Mouse (Mus musculus): ENCODE data around the gene Gm20388. TPM values are rescaled to one million over a fixed set of nuclear protein-coding genes. Genes with fewer than 3 reads are reported as not detected.

The Gm20388 gene
- polyA plus RNA-seq, 1 experiment from 2014 or later, result not detected

GRCm38 (mm10) chr8:120505619-120506310, 595.1 kb downstream of the Gm20388 start:
- ATAC-seq, result no peak
- Histone ChIP-seq H3K27me3 (replicated peaks; ENCODE audit: control insufficient read depth, insufficient read depth, low read length) (no peaks in the 10 kb centered on the region), H3K9ac (ENCODE audit: low read depth, low read length) (no peak overlapping the region), H3K4me2 (replicated peaks; ENCODE audit: low read depth) (peak overlapping the region; percentile 44), H3K4me1 (replicated peaks; ENCODE audit: control insufficient read depth, insufficient read depth, low read length) (peaks cover 37% of the 10 kb centered on the region), H3K4me3 (ENCODE audit: low read depth, low read length) (no peak overlapping the region), H3K9me3 (ENCODE audit: control insufficient read depth) (no peaks in the 10 kb centered on the region), H3K36me3 (ENCODE audit: control insufficient read depth, insufficient read depth) (no peaks in the 10 kb centered on the region), H3K27ac (ENCODE audit: low read depth, low read length) (no peak overlapping the region)
- TF ChIP-seq CTCF (IDR thresholded peaks at IDR 0.05; ENCODE audit: low read depth), result no peak
- 65% methylated on average over 23 of the region's 23 CpGs for WGBS

- H3K4me3 ChIP-seq (ENCODE audit: low read depth, low read length), result no peak overlapping the region
- no peak for ATAC-seq
- H3K36me3 ChIP-seq (ENCODE audit: control insufficient read depth, insufficient read depth), result no peaks in the 10 kb centered on the region
- whole genome bisulfite sequencing, result 67% methylated on average over 2 of the region's 2 CpGs
- no peak overlapping the region for H3K27ac ChIP-seq (ENCODE audit: low read depth, low read length)
- H3K9me3 ChIP-seq (ENCODE audit: control insufficient read depth), result no peaks in the 10 kb centered on the region
- H3K27me3 ChIP-seq (replicated peaks; ENCODE audit: control insufficient read depth, insufficient read depth, low read length), result no peaks in the 10 kb centered on the region
- peak; percentile 65 for TF ChIP-seq CTCF (IDR thresholded peaks at IDR 0.05; ENCODE audit: low read depth)
- peaks cover 42% of the 10 kb centered on the region for H3K4me1 ChIP-seq (replicated peaks; ENCODE audit: control insufficient read depth, insufficient read depth, low read length)
- no peak overlapping the region for H3K4me2 ChIP-seq (replicated peaks; ENCODE audit: low read depth)
- no peak overlapping the region for H3K9ac ChIP-seq (ENCODE audit: low read depth, low read length)
These were observed 595.9 kb downstream of the Gm20388 start for GRCm38 (mm10) chr8:120506562-120506961.

GRCm38 (mm10) chr8:120507290-120507689, 596.6 kb downstream of the Gm20388 start:
- Histone ChIP-seq H3K9ac (ENCODE audit: low read depth, low read length) (no peak overlapping the region), H3K36me3 (ENCODE audit: control insufficient read depth, insufficient read depth) (no peaks in the 10 kb centered on the region), H3K27me3 (replicated peaks; ENCODE audit: control insufficient read depth, insufficient read depth, low read length) (no peaks in the 10 kb centered on the region), H3K4me3 (ENCODE audit: low read depth, low read length) (no peak overlapping the region), H3K4me1 (replicated peaks; ENCODE audit: control insufficient read depth, insufficient read depth, low read length) (peaks cover 42% of the 10 kb centered on the region), H3K4me2 (replicated peaks; ENCODE audit: low read depth) (no peak overlapping the region), H3K27ac (ENCODE audit: low read depth, low read length) (no peak overlapping the region), H3K9me3 (ENCODE audit: control insufficient read depth) (no peaks in the 10 kb centered on the region)
- 90% methylated on average over 9 of the region's 9 CpGs for WGBS
- TF ChIP-seq CTCF (IDR thresholded peaks at IDR 0.05; ENCODE audit: low read depth), result no peak
- ATAC-seq, result no peak

- Histone ChIP-seq H3K27ac (ENCODE audit: low read depth, low read length) (no peak overlapping the region; the same call in 1 of the 2 replicates), H3K4me2 (replicated peaks; ENCODE audit: low read depth) (peak overlapping the region; percentile 60), H3K4me1 (replicated peaks; ENCODE audit: control insufficient read depth, insufficient read depth, low read length) (peaks cover 35% of the 10 kb centered on the region), H3K27me3 (replicated peaks; ENCODE audit: control insufficient read depth, insufficient read depth, low read length) (no peaks in the 10 kb centered on the region), H3K9me3 (ENCODE audit: control insufficient read depth) (no peaks in the 10 kb centered on the region), H3K9ac (ENCODE audit: low read depth, low read length) (peak overlapping the region; percentile 17; the same call in 1 of the 2 replicates), H3K4me3 (ENCODE audit: low read depth, low read length) (peak overlapping the region; percentile 11; the same call in 1 of the 2 replicates), H3K36me3 (ENCODE audit: control insufficient read depth, insufficient read depth) (no peaks in the 10 kb centered on the region)
- 16% methylated on average over 21 of the region's 21 CpGs for WGBS
- peak; percentile 48 for TF ChIP-seq CTCF (IDR thresholded peaks at IDR 0.05; ENCODE audit: low read depth)
- ATAC-seq, result peak; percentile 54
These were observed 598.7 kb downstream of the Gm20388 start for GRCm38 (mm10) chr8:120509136-120510034.

GRCm38 (mm10) chr8:120510035-120510416, 599.4 kb downstream of the Gm20388 start:
- ATAC-seq, result no peak
- H3K9ac ChIP-seq (ENCODE audit: low read depth, low read length), result no peak overlapping the region
- H3K36me3 ChIP-seq (ENCODE audit: control insufficient read depth, insufficient read depth), result no peaks in the 10 kb centered on the region
- H3K27me3 ChIP-seq (replicated peaks; ENCODE audit: control insufficient read depth, insufficient read depth, low read length), result no peaks in the 10 kb centered on the region
- no peak overlapping the region for H3K27ac ChIP-seq (ENCODE audit: low read depth, low read length)
- H3K4me2 ChIP-seq (replicated peaks; ENCODE audit: low read depth), result peak overlapping the region; percentile 60; the same call in 1 of the 2 replicates
- H3K4me1 ChIP-seq (replicated peaks; ENCODE audit: control insufficient read depth, insufficient read depth, low read length), result peaks cover 28% of the 10 kb centered on the region
- H3K9me3 ChIP-seq (ENCODE audit: control insufficient read depth), result no peaks in the 10 kb centered on the region
- no peak overlapping the region for H3K4me3 ChIP-seq (ENCODE audit: low read depth, low read length)
- WGBS, result 29% methylated on average over 5 of the region's 6 CpGs
- TF ChIP-seq CTCF (IDR thresholded peaks at IDR 0.05; ENCODE audit: low read depth), result no peak

GRCm38 (mm10) chr8:120510863-120511457, 600.3 kb downstream of the Gm20388 start:
- Histone ChIP-seq H3K4me3 (ENCODE audit: low read depth, low read length) (no peak overlapping the region), H3K4me2 (replicated peaks; ENCODE audit: low read depth) (0 out of 2 replicates have a peak overlapping the region, but pooled peaks have one; percentile 9), H3K36me3 (ENCODE audit: control insufficient read depth, insufficient read depth) (no peaks in the 10 kb centered on the region), H3K9ac (ENCODE audit: low read depth, low read length) (no peak overlapping the region), H3K4me1 (replicated peaks; ENCODE audit: control insufficient read depth, insufficient read depth, low read length) (peaks cover 19% of the 10 kb centered on the region), H3K9me3 (ENCODE audit: control insufficient read depth) (no peaks in the 10 kb centered on the region), H3K27ac (ENCODE audit: low read depth, low read length) (no peak overlapping the region), H3K27me3 (replicated peaks; ENCODE audit: control insufficient read depth, insufficient read depth, low read length) (no peaks in the 10 kb centered on the region)
- no peak for TF ChIP-seq CTCF (IDR thresholded peaks at IDR 0.05; ENCODE audit: low read depth)
- WGBS, result 40% methylated on average over 5 of the region's 5 CpGs
- ATAC-seq, result no peak
